ENCODE assay signal across 26 mouse cellular contexts in genomic region chrX:7102280-7102679, GRCm38 (mm10). TPM values are rescaled to one million over a fixed set of nuclear protein-coding genes. Genes with fewer than 3 reads are reported as not detected.
A peak's percentile ranks its signal among the peaks of the same experiment; 100 is the strongest.
DNase-seq lines count a peak whose midpoint lies in the region; ATAC-seq and TF ChIP-seq lines count a peak whose summit lies in the region.
"Had no signal": no experiment of that assay in that cellular context is flagged by ENCODE, and none has a peak within 500 bp of the region (broad histone marks: within the 10 kb centered on the region; RNA-seq: fewer than 3 reads in every experiment).

No protein-coding gene starts in this region.

- H3K9me3 ChIP-seq in intestine, postnatal 0 days (ENCODE audit: control insufficient read depth) = no peaks in the 10 kb centered on the region
- no peaks in the 10 kb centered on the region for H3K9me3 ChIP-seq in intestine, embryonic 15.5 days
- H3K9me3 ChIP-seq in midbrain, embryonic 14.5 days (ENCODE audit: control insufficient read depth, low read length) = no peaks in the 10 kb centered on the region
- no peaks in the 10 kb centered on the region for H3K9me3 ChIP-seq in midbrain, embryonic 15.5 days
- H3K9me3 ChIP-seq: embryonic facial prominence, embryonic 12.5 days; heart, embryonic 10.5 days; hindbrain, embryonic 15.5 days; limb, embryonic 13.5 days; neural tube, embryonic 12.5 days had no signal

- H3K4me1 ChIP-seq in intestine, postnatal 0 days (replicated peaks; ENCODE audit: control insufficient read depth, insufficient read depth, low read length) = no peaks in the 10 kb centered on the region
- no peaks in the 10 kb centered on the region for H3K4me1 ChIP-seq in intestine, embryonic 15.5 days (replicated peaks)
- no peaks in the 10 kb centered on the region for H3K4me1 ChIP-seq in midbrain, embryonic 14.5 days (ENCODE audit: control insufficient read depth, insufficient read depth, low read length)
- H3K4me1 ChIP-seq in midbrain, embryonic 15.5 days = no peaks in the 10 kb centered on the region
- H3K4me1 ChIP-seq: embryonic facial prominence, embryonic 12.5 days; heart, embryonic 10.5 days; hindbrain, embryonic 15.5 days; limb, embryonic 13.5 days; neural tube, embryonic 12.5 days had no signal

- no peak overlapping the region for H3K27ac ChIP-seq in intestine, postnatal 0 days (ENCODE audit: low read depth, low read length)
- no peak overlapping the region for H3K27ac ChIP-seq in intestine, embryonic 15.5 days
- H3K27ac ChIP-seq in midbrain, embryonic 14.5 days (replicated peaks; ENCODE audit: low read depth, low read length) = no peak overlapping the region
- H3K27ac ChIP-seq in midbrain, embryonic 15.5 days = no peak overlapping the region
- H3K27ac ChIP-seq: embryonic facial prominence, embryonic 12.5 days; heart, embryonic 10.5 days; hindbrain, embryonic 15.5 days; limb, embryonic 13.5 days; liver, embryonic 14.5 days; neural tube, embryonic 12.5 days had no signal

- peak; percentile 24 for TF ChIP-seq CTCF in intestine, postnatal 0 days (IDR thresholded peaks at IDR 0.05; ENCODE audit: low read depth)

- no peak for ATAC-seq in intestine, postnatal 0 days
- ATAC-seq in intestine, embryonic 15.5 days = no peak
- no peak for ATAC-seq in midbrain, embryonic 14.5 days (ENCODE audit: low FRiP score, low TSS enrichment)
- no peak for ATAC-seq in midbrain, embryonic 15.5 days (replicated peaks)
- ATAC-seq: forebrain, embryonic 16.5 days had no signal

- H3K9ac ChIP-seq in intestine, postnatal 0 days (ENCODE audit: low read depth, low read length) = no peak overlapping the region
- no peak overlapping the region for H3K9ac ChIP-seq in intestine, embryonic 15.5 days
- no peak overlapping the region for H3K9ac ChIP-seq in midbrain, embryonic 14.5 days (replicated peaks; ENCODE audit: low read length)
- no peak overlapping the region for H3K9ac ChIP-seq in midbrain, embryonic 15.5 days
- H3K9ac ChIP-seq: embryonic facial prominence, embryonic 12.5 days; hindbrain, embryonic 15.5 days; limb, embryonic 13.5 days; liver, embryonic 14.5 days; neural tube, embryonic 12.5 days had no signal

- no peak overlapping the region for H3K4me2 ChIP-seq in intestine, postnatal 0 days (replicated peaks; ENCODE audit: low read depth)
- no peak overlapping the region for H3K4me2 ChIP-seq in intestine, embryonic 15.5 days (replicated peaks)
- H3K4me2 ChIP-seq in midbrain, embryonic 14.5 days (ENCODE audit: low read length) = no peak overlapping the region
- no peak overlapping the region for H3K4me2 ChIP-seq in midbrain, embryonic 15.5 days
- H3K4me2 ChIP-seq: embryonic facial prominence, embryonic 12.5 days; hindbrain, embryonic 15.5 days; limb, embryonic 13.5 days; neural tube, embryonic 12.5 days had no signal

- no peak overlapping the region for H3K4me3 ChIP-seq in intestine, postnatal 0 days (ENCODE audit: low read depth, low read length)
- H3K4me3 ChIP-seq in intestine, embryonic 15.5 days (replicated peaks) = no peak overlapping the region
- no peak overlapping the region for H3K4me3 ChIP-seq in midbrain, embryonic 14.5 days (replicated peaks; ENCODE audit: low read depth, low read length)
- H3K4me3 ChIP-seq in midbrain, embryonic 15.5 days = no peak overlapping the region
- H3K4me3 ChIP-seq: embryonic facial prominence, embryonic 12.5 days; erythroblast, embryonic 14.5 days; heart, embryonic 10.5 days; hindbrain, embryonic 15.5 days; limb, embryonic 13.5 days; neural tube, embryonic 12.5 days had no signal

- DNase-seq in midbrain, embryonic 14.5 days = peak; percentile 20
- peak; percentile 2 for DNase-seq in NIH3T3 (ENCODE audit: low read depth)
- no peak for DNase-seq in ovary, adult 18-20 months (ENCODE audit: low spot score)
- DNase-seq in layer of hippocampus, postnatal 36 days = no peak
- DNase-seq: adrenal gland, adult 2 months; cerebellum, postnatal 10 days; heart, postnatal 10 days; kidney, adult 18-20 months; kidney, postnatal 25 days; lung, postnatal 14 days; right cerebral cortex, adult 18-20 months; thymus, postnatal 25 days had no signal

- H3K27me3 ChIP-seq in intestine, postnatal 0 days (replicated peaks; ENCODE audit: control insufficient read depth, insufficient read depth, low read length) = no peaks in the 10 kb centered on the region
- H3K27me3 ChIP-seq in intestine, embryonic 15.5 days (replicated peaks) = no peaks in the 10 kb centered on the region
- H3K27me3 ChIP-seq in midbrain, embryonic 14.5 days (ENCODE audit: control insufficient read depth, insufficient read depth, low read length) = no peaks in the 10 kb centered on the region
- H3K27me3 ChIP-seq in midbrain, embryonic 15.5 days (replicated peaks) = no peaks in the 10 kb centered on the region
- H3K27me3 ChIP-seq: embryonic facial prominence, embryonic 12.5 days; hindbrain, embryonic 15.5 days; limb, embryonic 13.5 days; neural tube, embryonic 12.5 days had no signal

- no peaks in the 10 kb centered on the region for H3K36me3 ChIP-seq in intestine, postnatal 0 days (ENCODE audit: control insufficient read depth, insufficient read depth)
- no peaks in the 10 kb centered on the region for H3K36me3 ChIP-seq in intestine, embryonic 15.5 days
- H3K36me3 ChIP-seq in midbrain, embryonic 14.5 days (ENCODE audit: control insufficient read depth, insufficient read depth, low read length) = no peaks in the 10 kb centered on the region
- no peaks in the 10 kb centered on the region for H3K36me3 ChIP-seq in midbrain, embryonic 15.5 days (replicated peaks)
- H3K36me3 ChIP-seq: embryonic facial prominence, embryonic 12.5 days; heart, embryonic 10.5 days; hindbrain, embryonic 15.5 days; limb, embryonic 13.5 days; neural tube, embryonic 12.5 days had no signal

RNA-seq across cellular contexts. Expression of gene Akap4, which starts 35.0 kb away (rescaled TPM):
- not detected in 2 replicates for polyA plus RNA-seq in intestine, postnatal 0 days (2015; fragmentation: Nextera tagmentation; extraction: Ambion mirVana)
- not detected in 2 replicates for polyA plus RNA-seq in intestine, embryonic 15.5 days (2015; fragmentation: Nextera tagmentation; extraction: Ambion mirVana)
- not detected in 2 replicates for polyA plus RNA-seq in midbrain, embryonic 14.5 days (2014; fragmentation: Nextera tagmentation; extraction: Ambion mirVana)
- not detected in 2 replicates for polyA plus RNA-seq in midbrain, embryonic 15.5 days (2015; fragmentation: Nextera tagmentation; extraction: Ambion mirVana)
- not detected for total RNA-seq in layer of hippocampus, postnatal 36 days (2021)
- total RNA-seq: adrenal gland, adult 2 months; gastrocnemius, postnatal 4 days; heart, postnatal 10 days; left cerebral cortex, postnatal 14 days; megakaryocyte-erythroid progenitor cell, adult 5-6 weeks had no signal
- polyA plus RNA-seq: adrenal gland, adult 2 months; embryonic facial prominence, embryonic 12.5 days; erythroblast, embryonic 14.5 days; forebrain, embryonic 16.5 days; heart, embryonic 10.5 days; hindbrain, embryonic 15.5 days; limb, embryonic 13.5 days; liver, embryonic 14.5 days; neural tube, embryonic 12.5 days had no signal

Comparison
In these comparisons a context has a peak if more than half of its experiments do, and no peak if none do; other contexts are left out.
1. DNase-seq: peak in midbrain, embryonic 14.5 days (single experiment) and NIH3T3 (single experiment); none in ovary, adult 18-20 months (single experiment) and layer of hippocampus, postnatal 36 days (0 of 2).